Mouse (Mus musculus): ENCODE results near the gene Olfr742. TPM values are rescaled to one million over a fixed set of nuclear protein-coding genes. Genes with fewer than 3 reads are reported as not detected.

The Olfr742 gene
- not detected in 2 replicates for polyA plus RNA-seq (2015; fragmentation: Nextera tagmentation; extraction: Ambion mirVana)

DNA sequence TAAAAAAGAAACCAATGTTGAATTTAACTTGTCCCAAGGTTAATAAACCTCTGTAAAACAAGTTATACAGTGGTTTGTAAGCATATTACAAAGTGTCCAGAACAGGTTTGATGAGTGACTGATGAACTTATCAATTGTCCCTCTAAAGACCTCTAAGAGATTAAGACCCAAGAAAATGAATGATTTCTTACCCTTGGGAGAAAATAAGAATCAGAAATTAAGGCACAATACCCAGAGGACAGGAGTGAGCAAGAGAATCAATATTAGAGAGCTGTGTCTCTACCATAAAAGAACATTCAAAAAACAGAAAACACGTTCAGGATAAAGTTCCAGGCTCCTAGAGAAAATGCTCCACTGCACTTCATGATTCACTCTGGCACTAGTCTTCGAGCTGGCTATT lies at the start of gene Olfr742:
Gene Olfr742 (plus strand): TSS at position 301 of the 400 bp plus-strand sequence.
- WGBS (ENCODE audit: insufficient replicate concordance): 30% methylated on average over 2 of the region's 2 CpGs
- no peak within 1 kb of the TSS for H3K27ac ChIP-seq (replicated peaks)
- no peaks in the 10 kb centered on the region for H3K4me1 ChIP-seq (replicated peaks)
- no peaks in the 10 kb centered on the region for H3K36me3 ChIP-seq (replicated peaks)
- H3K9ac ChIP-seq: no peak within 1 kb of the TSS
- no peaks in the 10 kb centered on the region for H3K9me3 ChIP-seq (replicated peaks)
- H3K27me3 ChIP-seq: no peaks in the 10 kb centered on the region
- ATAC-seq (ENCODE audit: insufficient read depth): no peak
- no peak within 1 kb of the TSS for H3K4me2 ChIP-seq
- H3K4me3 ChIP-seq (replicated peaks): no peak within 1 kb of the TSS

DNA sequence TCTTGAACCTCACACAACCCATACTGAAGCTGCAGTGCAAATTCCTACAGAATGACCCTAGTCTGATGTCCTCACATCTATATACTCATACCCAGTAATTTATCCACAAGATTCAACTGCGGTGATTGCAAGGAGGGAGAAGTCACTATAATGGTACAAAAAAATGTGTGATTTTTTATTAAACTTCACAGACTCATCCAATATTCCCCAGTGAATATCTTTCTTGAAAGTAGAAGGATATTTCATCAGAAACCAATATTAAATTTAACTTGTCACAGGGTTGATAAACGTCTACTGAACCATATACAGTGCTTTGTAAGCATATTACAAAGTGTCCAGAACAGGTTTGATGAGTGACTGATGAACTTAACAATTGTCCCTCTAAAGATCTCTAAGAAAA lies 31.0 kb upstream of the Olfr742 start, which contains the start of gene Olfr741:
Gene Olfr741 (plus strand): TSS at position 301 of the 400 bp plus-strand sequence.
- 55% methylated on average over 2 of the region's 2 CpGs for WGBS (ENCODE audit: insufficient replicate concordance)
- Histone ChIP-seq H3K4me1 (replicated peaks) (no peaks in the 10 kb centered on the region), H3K27me3 (no peaks in the 10 kb centered on the region), H3K4me3 (replicated peaks) (no peak within 1 kb of the TSS), H3K9me3 (replicated peaks) (no peaks in the 10 kb centered on the region), H3K9ac (no peak within 1 kb of the TSS), H3K27ac (replicated peaks) (no peak within 1 kb of the TSS), H3K36me3 (replicated peaks) (no peaks in the 10 kb centered on the region), H3K4me2 (no peak within 1 kb of the TSS)
- no peak for ATAC-seq (ENCODE audit: insufficient read depth)

DNA sequence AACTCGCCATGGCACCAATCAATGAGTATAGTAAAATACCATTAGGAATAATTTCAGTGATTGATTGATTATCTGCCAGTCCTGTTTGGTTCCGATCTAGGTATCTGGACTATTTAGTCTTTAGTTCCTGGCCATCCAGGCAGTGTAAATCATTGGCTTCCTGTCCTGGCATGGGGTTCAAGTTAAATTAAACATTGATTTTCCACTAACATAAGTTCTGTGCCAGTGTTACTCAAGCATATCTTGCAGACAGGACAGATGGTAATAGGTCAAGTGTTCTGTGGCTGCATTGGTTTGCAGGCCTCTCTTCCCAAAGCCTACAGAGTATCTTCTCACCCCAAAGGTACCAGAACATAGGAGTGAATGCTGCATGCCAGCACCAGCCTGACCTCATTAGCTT lies 25.0 kb upstream of the Olfr742 start:
- no peaks in the 10 kb centered on the region for H3K36me3 ChIP-seq (replicated peaks)
- ATAC-seq (ENCODE audit: insufficient read depth): no peak
- no peaks in the 10 kb centered on the region for H3K9me3 ChIP-seq (replicated peaks)
- 51% methylated on average over 2 of the region's 2 CpGs for WGBS (ENCODE audit: insufficient replicate concordance)
- H3K9ac ChIP-seq: no peak overlapping the region
- H3K27ac ChIP-seq (replicated peaks): no peak overlapping the region
- no peak overlapping the region for H3K4me3 ChIP-seq (replicated peaks)
- H3K4me1 ChIP-seq (replicated peaks): no peaks in the 10 kb centered on the region
- H3K4me2 ChIP-seq: no peak overlapping the region
- H3K27me3 ChIP-seq: no peaks in the 10 kb centered on the region

DNA sequence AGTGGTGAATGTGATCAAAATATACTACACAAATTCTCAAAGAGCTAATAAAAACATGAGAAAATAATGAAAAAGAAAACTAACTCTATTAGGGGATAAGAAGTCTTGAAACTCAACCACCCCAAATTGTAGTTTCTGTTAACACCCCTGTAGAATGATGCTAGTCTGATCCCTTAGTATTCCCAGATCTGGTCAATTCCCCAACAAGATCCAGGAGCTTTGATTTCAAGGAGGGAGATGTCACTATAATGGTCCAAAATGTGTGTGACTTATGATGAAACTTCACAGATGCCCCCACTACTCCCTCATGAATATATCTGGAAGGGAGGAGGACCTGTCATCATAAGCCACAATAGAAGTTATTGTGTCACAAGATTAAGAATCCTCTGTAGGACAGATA lies 18.1 kb downstream of the Olfr742 start, which contains the start of gene Olfr743:
Gene Olfr743 (plus strand): TSS at position 301 of the 400 bp plus-strand sequence.
- no peaks in the 10 kb centered on the region for H3K27me3 ChIP-seq
- no peak for ATAC-seq (ENCODE audit: insufficient read depth)
- H3K4me1 ChIP-seq (replicated peaks): no peaks in the 10 kb centered on the region
- no peak within 1 kb of the TSS for H3K27ac ChIP-seq (replicated peaks)
- no peak within 1 kb of the TSS for H3K4me3 ChIP-seq (replicated peaks)
- no peaks in the 10 kb centered on the region for H3K36me3 ChIP-seq (replicated peaks)
- H3K9ac ChIP-seq: no peak within 1 kb of the TSS
- no peak within 1 kb of the TSS for H3K4me2 ChIP-seq
- H3K9me3 ChIP-seq (replicated peaks): no peaks in the 10 kb centered on the region

DNA sequence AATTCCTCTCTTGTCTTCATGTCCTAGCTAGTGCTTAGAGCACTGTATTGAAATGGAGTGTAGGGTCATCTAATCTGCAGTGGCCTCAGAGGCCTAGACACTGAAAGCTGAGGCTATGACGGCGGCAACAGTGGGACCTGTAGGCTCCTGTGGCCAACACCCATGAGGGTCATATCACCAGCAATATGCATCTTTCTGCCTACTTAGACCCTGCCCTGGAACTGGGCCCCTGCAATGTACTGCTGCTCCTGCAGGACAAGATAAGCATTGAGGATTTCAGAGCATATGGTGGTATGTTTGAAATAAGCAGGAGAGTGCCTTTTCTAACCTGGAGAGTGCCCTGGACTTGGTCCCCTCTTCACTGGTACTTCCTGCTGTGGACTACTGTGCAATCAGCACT lies 49.3 kb downstream of the Olfr742 start:
- H3K36me3 ChIP-seq (replicated peaks): no peaks in the 10 kb centered on the region
- H3K27ac ChIP-seq (replicated peaks): no peak overlapping the region
- no peaks in the 10 kb centered on the region for H3K27me3 ChIP-seq
- no peaks in the 10 kb centered on the region for H3K4me1 ChIP-seq (replicated peaks)
- H3K9ac ChIP-seq: no peak overlapping the region
- no peaks in the 10 kb centered on the region for H3K9me3 ChIP-seq (replicated peaks)
- no peak overlapping the region for H3K4me3 ChIP-seq (replicated peaks)
- no peak overlapping the region for H3K4me2 ChIP-seq
- WGBS (ENCODE audit: insufficient replicate concordance): 67% methylated on average over 2 of the region's 2 CpGs
- ATAC-seq (ENCODE audit: insufficient read depth): no peak

Other genes starting within 250 kb of the Olfr742 start
- gene Olfr732, start 219.4 kb upstream of the Olfr742 start, polyA plus RNA-seq (2015; fragmentation: Nextera tagmentation; extraction: Ambion mirVana): not detected in 2 replicates
- gene Olfr733, start 202.1 kb upstream of the Olfr742 start, polyA plus RNA-seq (2015; fragmentation: Nextera tagmentation; extraction: Ambion mirVana): not detected in 2 replicates
- gene Olfr734, start 176.8 kb upstream of the Olfr742 start, polyA plus RNA-seq (2015; fragmentation: Nextera tagmentation; extraction: Ambion mirVana): not detected in 2 replicates
- not detected in 2 replicates for gene Olfr735, start 154.7 kb upstream of the Olfr742 start, polyA plus RNA-seq (2015; fragmentation: Nextera tagmentation; extraction: Ambion mirVana)
- 0.03 TPM in 1 of 2 replicates, not detected in the other for gene Tlr11, start 145.7 kb upstream of the Olfr742 start, polyA plus RNA-seq (2015; fragmentation: Nextera tagmentation; extraction: Ambion mirVana)
- gene Olfr736, start 122.4 kb upstream of the Olfr742 start, polyA plus RNA-seq (2015; fragmentation: Nextera tagmentation; extraction: Ambion mirVana): not detected in 2 replicates
- not detected in 2 replicates for gene Olfr738, start 96.0 kb upstream of the Olfr742 start, polyA plus RNA-seq (2015; fragmentation: Nextera tagmentation; extraction: Ambion mirVana)
- gene Olfr739, start 85.0 kb upstream of the Olfr742 start, polyA plus RNA-seq (2015; fragmentation: Nextera tagmentation; extraction: Ambion mirVana): not detected in 2 replicates
- gene Olfr740, start 58.1 kb upstream of the Olfr742 start, polyA plus RNA-seq (2015; fragmentation: Nextera tagmentation; extraction: Ambion mirVana): not detected in 2 replicates
- gene Olfr741, start 30.9 kb upstream of the Olfr742 start, polyA plus RNA-seq (2015; fragmentation: Nextera tagmentation; extraction: Ambion mirVana): not detected in 2 replicates
- gene Olfr743, start 18.2 kb downstream of the Olfr742 start, polyA plus RNA-seq (2015; fragmentation: Nextera tagmentation; extraction: Ambion mirVana): not detected in 2 replicates
- not detected in 2 replicates for gene Olfr744, start 111.3 kb downstream of the Olfr742 start, polyA plus RNA-seq (2015; fragmentation: Nextera tagmentation; extraction: Ambion mirVana)
- gene Olfr745, start 135.8 kb downstream of the Olfr742 start, polyA plus RNA-seq (2015; fragmentation: Nextera tagmentation; extraction: Ambion mirVana): not detected in 2 replicates
- gene Olfr746, start 143.5 kb downstream of the Olfr742 start, polyA plus RNA-seq (2015; fragmentation: Nextera tagmentation; extraction: Ambion mirVana): not detected in 2 replicates
- not detected in 2 replicates for gene Olfr747, start 189.6 kb downstream of the Olfr742 start, polyA plus RNA-seq (2015; fragmentation: Nextera tagmentation; extraction: Ambion mirVana)
- gene Olfr748, start 203.8 kb downstream of the Olfr742 start, polyA plus RNA-seq (2015; fragmentation: Nextera tagmentation; extraction: Ambion mirVana): not detected in 2 replicates
- gene Olfr749, start 241.5 kb downstream of the Olfr742 start, polyA plus RNA-seq (2015; fragmentation: Nextera tagmentation; extraction: Ambion mirVana): not detected in 2 replicates

Data from liver, embryonic 15.5 days (tissue).